Mouse (Mus musculus): ENCODE measurements around the gene Ryr3. TPM values are rescaled to one million over a fixed set of nuclear protein-coding genes. Genes with fewer than 3 reads are reported as not detected.

Gene Ryr3
- polyA plus RNA-seq, 1 experiment from 2014 or later, result 4.7 TPM

DNA sequence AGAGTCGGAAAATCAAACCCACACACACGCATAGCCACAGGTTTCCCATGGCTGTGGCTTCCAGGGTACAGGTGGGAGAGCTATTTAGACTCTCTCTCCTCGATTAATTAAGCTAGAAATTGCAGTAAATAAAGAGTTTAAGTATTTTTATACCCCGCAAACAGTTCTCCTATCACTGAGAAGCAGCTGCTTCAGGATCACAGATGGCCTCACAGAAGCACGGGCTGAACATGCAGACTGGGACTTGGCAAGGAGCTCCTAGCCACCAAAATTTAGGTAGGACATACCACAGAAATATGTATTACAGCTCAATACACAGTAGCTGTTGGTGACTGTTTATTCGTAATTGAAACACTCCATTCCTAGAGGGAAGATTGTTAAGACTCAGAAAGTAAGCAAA, 14.0 kb downstream of the Ryr3 start:
- H3K27me3 ChIP-seq (replicated peaks; ENCODE audit: control insufficient read depth, insufficient read depth, low read length), result no peaks in the 10 kb centered on the region
- ATAC-seq (ENCODE audit: low read depth), result no peak
- no peaks in the 10 kb centered on the region for H3K36me3 ChIP-seq (ENCODE audit: control insufficient read depth, insufficient read depth, low read length)
- H3K9ac ChIP-seq (ENCODE audit: low read depth, low read length), result no peak overlapping the region
- DNase-seq (ENCODE audit: low spot score), result no peak
- H3K27ac ChIP-seq (replicated peaks; ENCODE audit: low read depth, low read length), result no peak overlapping the region
- no peak overlapping the region for H3K4me3 ChIP-seq (ENCODE audit: low read depth, low read length)
- no peaks in the 10 kb centered on the region for H3K9me3 ChIP-seq (ENCODE audit: control insufficient read depth, low read length)
- H3K4me1 ChIP-seq (ENCODE audit: control insufficient read depth, insufficient read depth, low read length), result no peaks in the 10 kb centered on the region
- WGBS, result 76% methylated on average over 6 of the region's 6 CpGs
- H3K4me2 ChIP-seq (ENCODE audit: low read depth, low read length), result no peak overlapping the region

DNA sequence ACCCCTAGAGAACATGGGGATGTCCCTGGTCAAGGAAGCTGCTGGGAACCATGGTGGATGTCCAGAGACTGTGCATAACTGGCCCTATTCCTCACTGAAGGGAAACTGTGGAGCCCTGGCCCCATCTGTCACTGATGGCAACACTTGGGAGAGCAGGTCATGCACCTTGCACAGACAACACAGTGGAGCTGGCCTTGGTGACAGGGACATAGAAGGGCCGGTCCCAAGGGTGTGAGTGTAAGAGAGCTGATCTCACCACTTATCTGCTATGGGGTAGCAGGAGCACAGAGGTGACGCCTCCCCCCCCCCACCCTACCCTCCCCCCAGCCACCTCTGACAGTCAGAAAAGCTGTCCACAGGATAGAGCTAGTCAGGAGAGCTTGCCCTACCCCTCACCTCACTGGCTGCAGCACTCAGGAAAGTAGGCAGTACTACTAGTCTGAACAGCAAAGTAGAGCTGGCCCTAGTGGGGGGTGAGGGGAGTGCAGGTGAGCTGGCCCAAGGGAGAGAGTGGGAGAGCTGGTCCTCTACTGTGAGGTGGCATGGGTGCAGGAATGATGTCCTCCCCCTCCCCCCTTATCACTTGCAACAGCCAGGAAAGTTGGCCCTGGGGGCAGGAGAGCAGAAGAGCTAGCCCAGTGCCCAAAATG, 17.7 kb downstream of the Ryr3 start:
- no peak overlapping the region for H3K4me3 ChIP-seq (ENCODE audit: low read depth, low read length)
- ATAC-seq (ENCODE audit: low read depth), result no peak

DNA sequence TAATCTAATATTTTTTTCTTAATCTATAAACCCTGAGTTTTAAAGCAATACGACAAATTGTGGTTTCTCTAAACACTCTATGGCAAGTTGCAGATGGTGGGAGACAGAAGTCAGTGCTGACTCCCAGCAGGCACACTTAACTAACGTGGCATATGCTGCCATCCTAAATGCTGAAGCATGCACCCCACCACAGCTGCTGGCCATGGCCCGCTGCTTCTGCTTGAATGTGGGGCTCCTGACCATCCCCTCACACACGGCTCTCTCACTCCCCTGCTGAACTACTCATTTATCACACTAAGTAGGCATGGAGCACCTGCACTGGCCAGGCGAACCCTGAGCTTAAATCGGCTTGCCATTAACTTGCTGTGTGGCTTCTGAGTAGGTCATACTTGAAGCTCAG, 29.7 kb downstream of the Ryr3 start:
- no peak overlapping the region for H3K27ac ChIP-seq (replicated peaks; ENCODE audit: low read depth, low read length)
- no peak overlapping the region for H3K9ac ChIP-seq (ENCODE audit: low read depth, low read length)
- WGBS, result 70% methylated on average over 6 of the region's 6 CpGs
- no peak overlapping the region for H3K4me2 ChIP-seq (ENCODE audit: low read depth, low read length)
- no peaks in the 10 kb centered on the region for H3K9me3 ChIP-seq (ENCODE audit: control insufficient read depth, low read length)
- H3K4me1 ChIP-seq (ENCODE audit: control insufficient read depth, insufficient read depth, low read length), result 0 out of 2 replicates have a peak, but pooled peaks cover under 1% of the 10 kb centered on the region
- DNase-seq (ENCODE audit: low spot score) (no peak), ATAC-seq (ENCODE audit: low read depth) (no peak)
- no peaks in the 10 kb centered on the region for H3K27me3 ChIP-seq (replicated peaks; ENCODE audit: control insufficient read depth, insufficient read depth, low read length)
- no peak overlapping the region for H3K4me3 ChIP-seq (ENCODE audit: low read depth, low read length)
- no peaks in the 10 kb centered on the region for H3K36me3 ChIP-seq (ENCODE audit: control insufficient read depth, insufficient read depth, low read length)

More for the DNA sequence above, 17.7 kb downstream of the Ryr3 start:
- no peak for DNase-seq (ENCODE audit: low spot score)
- Histone ChIP-seq H3K27ac (replicated peaks; ENCODE audit: low read depth, low read length) (no peak overlapping the region), H3K27me3 (replicated peaks; ENCODE audit: control insufficient read depth, insufficient read depth, low read length) (no peaks in the 10 kb centered on the region), H3K9ac (ENCODE audit: low read depth, low read length) (no peak overlapping the region), H3K9me3 (ENCODE audit: control insufficient read depth, low read length) (no peaks in the 10 kb centered on the region), H3K36me3 (ENCODE audit: control insufficient read depth, insufficient read depth, low read length) (no peaks in the 10 kb centered on the region), H3K4me1 (ENCODE audit: control insufficient read depth, insufficient read depth, low read length) (no peaks in the 10 kb centered on the region), H3K4me2 (ENCODE audit: low read depth, low read length) (no peak overlapping the region)
- WGBS, result 86% methylated on average over 2 of the region's 2 CpGs

DNA sequence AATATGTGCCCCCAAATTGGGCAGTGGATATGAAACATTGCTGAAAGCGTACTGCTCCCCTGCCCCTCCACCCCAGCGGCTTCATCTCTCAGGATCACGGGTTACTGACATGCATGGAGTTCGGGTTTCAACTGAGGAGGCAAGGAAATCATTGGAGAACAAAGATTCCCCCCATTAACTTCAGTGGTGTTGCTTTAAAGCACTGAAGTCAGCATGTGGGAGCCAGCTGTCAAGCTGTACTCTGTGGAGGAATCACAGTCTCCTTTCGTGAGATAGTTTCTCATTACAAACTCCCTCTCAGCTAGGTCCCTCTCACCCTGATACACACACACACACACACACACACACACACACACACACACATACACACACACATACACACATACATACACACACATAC, 35.2 kb downstream of the Ryr3 start:
- Histone ChIP-seq H3K27me3 (replicated peaks; ENCODE audit: control insufficient read depth, insufficient read depth, low read length) (no peaks in the 10 kb centered on the region), H3K36me3 (ENCODE audit: control insufficient read depth, insufficient read depth, low read length) (no peaks in the 10 kb centered on the region), H3K4me2 (ENCODE audit: low read depth, low read length) (no peak overlapping the region), H3K9me3 (ENCODE audit: control insufficient read depth, low read length) (no peaks in the 10 kb centered on the region), H3K4me3 (ENCODE audit: low read depth, low read length) (no peak overlapping the region), H3K27ac (replicated peaks; ENCODE audit: low read depth, low read length) (no peak overlapping the region), H3K4me1 (ENCODE audit: control insufficient read depth, insufficient read depth, low read length) (0 out of 2 replicates have a peak, but pooled peaks cover 3% of the 10 kb centered on the region), H3K9ac (ENCODE audit: low read depth, low read length) (no peak overlapping the region)
- no peak for ATAC-seq (ENCODE audit: low read depth)
- DNase-seq (ENCODE audit: low spot score), result peak; percentile 38
- 16% methylated on average over 5 of the region's 5 CpGs for WGBS

DNA sequence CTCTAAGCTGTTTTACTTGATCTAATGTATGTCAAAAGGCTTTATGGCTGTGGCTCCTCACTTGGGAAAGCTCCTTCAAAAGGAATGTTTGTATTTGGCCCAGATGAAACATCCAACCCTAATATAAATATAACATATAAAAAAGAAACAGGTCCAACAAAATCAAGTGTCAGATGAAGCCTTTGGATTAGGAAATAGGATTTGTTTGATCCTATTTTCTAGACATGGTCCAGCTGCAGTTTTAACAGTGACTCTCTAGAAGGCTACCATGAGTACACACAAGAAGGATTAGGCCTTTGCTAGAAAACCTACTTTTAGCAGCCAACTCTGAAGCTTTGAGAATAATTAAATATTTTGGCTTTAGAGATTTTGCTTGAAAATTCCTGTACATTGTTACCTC, 38.8 kb downstream of the Ryr3 start:
- no peaks in the 10 kb centered on the region for H3K27me3 ChIP-seq (replicated peaks; ENCODE audit: control insufficient read depth, insufficient read depth, low read length)
- ATAC-seq (ENCODE audit: low read depth) (no peak), DNase-seq (ENCODE audit: low spot score) (no peak)

DNA sequence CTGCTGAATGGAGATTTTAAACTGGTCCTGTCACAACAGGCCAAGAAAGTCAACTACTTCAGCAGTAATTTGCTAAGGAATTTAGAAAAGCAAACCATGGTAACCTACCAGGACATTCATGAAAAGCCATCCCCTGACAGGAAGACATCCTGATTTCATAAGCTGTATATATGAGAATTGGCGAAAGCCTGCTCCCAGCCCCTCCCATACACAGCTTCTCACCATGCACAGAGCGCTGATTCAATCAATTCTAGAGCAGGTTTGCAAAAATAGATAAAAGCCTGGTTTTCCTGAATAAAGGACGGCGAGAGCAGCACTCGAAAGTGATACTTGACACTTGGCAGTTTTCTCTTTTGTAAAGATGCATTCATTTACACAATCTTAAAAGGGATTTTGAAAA, 40.6 kb downstream of the Ryr3 start:
- Histone ChIP-seq H3K27me3 (replicated peaks; ENCODE audit: control insufficient read depth, insufficient read depth, low read length) (no peaks in the 10 kb centered on the region), H3K4me3 (ENCODE audit: low read depth, low read length) (no peak overlapping the region), H3K36me3 (ENCODE audit: control insufficient read depth, insufficient read depth, low read length) (no peaks in the 10 kb centered on the region), H3K27ac (replicated peaks; ENCODE audit: low read depth, low read length) (no peak overlapping the region), H3K4me2 (ENCODE audit: low read depth, low read length) (no peak overlapping the region), H3K4me1 (ENCODE audit: control insufficient read depth, insufficient read depth, low read length) (no peaks in the 10 kb centered on the region), H3K9ac (ENCODE audit: low read depth, low read length) (no peak overlapping the region), H3K9me3 (ENCODE audit: control insufficient read depth, low read length) (no peaks in the 10 kb centered on the region)
- WGBS, result 71% methylated on average over 5 of the region's 5 CpGs
- DNase-seq (ENCODE audit: low spot score) (no peak), ATAC-seq (ENCODE audit: low read depth) (no peak)

More for the DNA sequence above, 38.8 kb downstream of the Ryr3 start:
- H3K4me1 ChIP-seq (ENCODE audit: control insufficient read depth, insufficient read depth, low read length), result 0 out of 2 replicates have a peak, but pooled peaks cover 3% of the 10 kb centered on the region
- H3K9ac ChIP-seq (ENCODE audit: low read depth, low read length), result no peak overlapping the region
- H3K9me3 ChIP-seq (ENCODE audit: control insufficient read depth, low read length), result no peaks in the 10 kb centered on the region
- no peaks in the 10 kb centered on the region for H3K36me3 ChIP-seq (ENCODE audit: control insufficient read depth, insufficient read depth, low read length)
- no peak overlapping the region for H3K27ac ChIP-seq (replicated peaks; ENCODE audit: low read depth, low read length)
- no peak overlapping the region for H3K4me2 ChIP-seq (ENCODE audit: low read depth, low read length)
- no peak overlapping the region for H3K4me3 ChIP-seq (ENCODE audit: low read depth, low read length)

DNA sequence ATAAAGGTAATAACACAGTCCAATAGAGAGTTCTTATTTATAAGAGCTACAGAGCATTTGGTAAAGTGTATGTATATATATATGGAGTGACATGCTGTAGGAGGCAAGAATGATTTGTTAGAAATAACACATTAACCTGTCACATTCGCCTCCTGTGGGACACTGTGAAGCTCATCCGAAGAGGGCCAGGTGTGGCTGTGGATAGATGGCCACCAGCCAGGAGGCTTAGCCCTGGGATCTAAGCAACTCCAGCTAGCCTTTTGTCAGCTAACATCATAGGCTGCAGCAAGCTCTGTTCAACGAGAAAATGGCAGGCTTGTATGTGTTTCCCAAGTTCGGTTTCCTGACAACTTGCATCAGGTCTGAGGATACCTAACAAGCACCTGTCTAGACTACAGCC, 48.8 kb downstream of the Ryr3 start:
- Histone ChIP-seq H3K36me3 (ENCODE audit: control insufficient read depth, insufficient read depth, low read length) (no peaks in the 10 kb centered on the region), H3K4me2 (ENCODE audit: low read depth, low read length) (no peak overlapping the region), H3K27ac (replicated peaks; ENCODE audit: low read depth, low read length) (no peak overlapping the region), H3K4me3 (ENCODE audit: low read depth, low read length) (no peak overlapping the region), H3K4me1 (ENCODE audit: control insufficient read depth, insufficient read depth, low read length) (no peaks in the 10 kb centered on the region), H3K27me3 (replicated peaks; ENCODE audit: control insufficient read depth, insufficient read depth, low read length) (no peaks in the 10 kb centered on the region), H3K9ac (ENCODE audit: low read depth, low read length) (no peak overlapping the region), H3K9me3 (ENCODE audit: control insufficient read depth, low read length) (no peaks in the 10 kb centered on the region)
- WGBS, result 81% methylated on average over 4 of the region's 4 CpGs
- DNase-seq (ENCODE audit: low spot score) (no peak), ATAC-seq (ENCODE audit: low read depth) (no peak)

DNA sequence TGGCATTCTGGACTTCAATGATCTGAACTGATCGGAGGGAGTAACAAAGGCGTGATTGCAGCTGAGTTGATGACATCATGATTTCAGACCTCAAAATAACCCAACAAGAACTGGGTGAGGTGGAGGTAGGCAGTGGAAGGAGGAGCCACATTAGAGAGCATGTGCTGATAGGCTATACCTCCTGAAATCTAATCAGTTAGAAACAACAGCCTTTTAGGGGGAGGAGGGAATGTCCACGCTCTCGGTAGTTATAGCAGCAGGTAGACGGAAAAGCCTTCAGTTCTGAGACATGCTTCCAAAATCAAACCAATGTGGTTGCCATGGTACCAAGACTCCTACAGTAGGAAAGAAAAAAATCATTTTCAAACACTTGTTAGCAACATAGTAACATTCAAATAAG, 55.4 kb downstream of the Ryr3 start:
- ATAC-seq (ENCODE audit: low read depth), result no peak
- no peak for DNase-seq (ENCODE audit: low spot score)

DNA sequence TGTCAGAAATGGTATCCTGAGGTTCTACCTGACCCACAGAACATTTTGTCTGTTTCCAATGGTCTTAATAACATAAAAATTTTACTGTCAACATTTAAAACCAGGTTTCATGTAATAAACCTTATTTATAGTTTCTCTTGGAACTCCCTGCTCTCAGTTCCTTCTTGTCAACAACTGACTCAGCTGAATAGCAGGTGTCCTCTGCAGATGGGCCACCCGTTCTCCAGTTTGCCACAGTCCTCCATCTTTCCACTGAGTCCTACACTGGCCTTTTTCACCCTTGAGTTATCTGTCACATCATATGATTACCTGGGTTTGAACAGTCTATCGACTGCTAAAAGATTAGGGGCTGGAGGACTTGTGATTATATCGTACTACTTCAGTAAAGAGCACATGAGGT, 79.1 kb downstream of the Ryr3 start:
- H3K27me3 ChIP-seq (replicated peaks; ENCODE audit: control insufficient read depth, insufficient read depth, low read length), result no peaks in the 10 kb centered on the region
- ATAC-seq (ENCODE audit: low read depth), result no peak
- H3K9ac ChIP-seq (ENCODE audit: low read depth, low read length), result no peak overlapping the region
- no peak for DNase-seq (ENCODE audit: low spot score)
- no peak overlapping the region for H3K27ac ChIP-seq (replicated peaks; ENCODE audit: low read depth, low read length)
- no peaks in the 10 kb centered on the region for H3K4me1 ChIP-seq (ENCODE audit: control insufficient read depth, insufficient read depth, low read length)
- no peaks in the 10 kb centered on the region for H3K9me3 ChIP-seq (ENCODE audit: control insufficient read depth, low read length)
- H3K4me2 ChIP-seq (ENCODE audit: low read depth, low read length), result no peak overlapping the region
- H3K36me3 ChIP-seq (ENCODE audit: control insufficient read depth, insufficient read depth, low read length), result no peaks in the 10 kb centered on the region
- no peak overlapping the region for H3K4me3 ChIP-seq (ENCODE audit: low read depth, low read length)
- 77% methylated on average over 3 of the region's 3 CpGs for WGBS

More for the DNA sequence above, 55.4 kb downstream of the Ryr3 start:
- no peak overlapping the region for H3K27ac ChIP-seq (replicated peaks; ENCODE audit: low read depth, low read length)
- H3K27me3 ChIP-seq (replicated peaks; ENCODE audit: control insufficient read depth, insufficient read depth, low read length), result no peaks in the 10 kb centered on the region
- WGBS, result 68% methylated on average over 5 of the region's 5 CpGs
- H3K4me2 ChIP-seq (ENCODE audit: low read depth, low read length), result no peak overlapping the region
- H3K9me3 ChIP-seq (ENCODE audit: control insufficient read depth, low read length), result no peaks in the 10 kb centered on the region
- H3K36me3 ChIP-seq (ENCODE audit: control insufficient read depth, insufficient read depth, low read length), result no peaks in the 10 kb centered on the region
- H3K4me1 ChIP-seq (ENCODE audit: control insufficient read depth, insufficient read depth, low read length), result no peaks in the 10 kb centered on the region
- no peak overlapping the region for H3K4me3 ChIP-seq (ENCODE audit: low read depth, low read length)
- H3K9ac ChIP-seq (ENCODE audit: low read depth, low read length), result no peak overlapping the region

Measured in embryonic facial prominence, embryonic 14.5 days (tissue).